Mouse (Mus musculus): Measurements from ENCODE around the gene Ccdc167.
"Not testable (repeated sequence)": the region's sequence is repeated elsewhere in the genome, so short reads cannot be mapped to it uniquely, and the experiment has no call there.

Gene Ccdc167

DNA sequence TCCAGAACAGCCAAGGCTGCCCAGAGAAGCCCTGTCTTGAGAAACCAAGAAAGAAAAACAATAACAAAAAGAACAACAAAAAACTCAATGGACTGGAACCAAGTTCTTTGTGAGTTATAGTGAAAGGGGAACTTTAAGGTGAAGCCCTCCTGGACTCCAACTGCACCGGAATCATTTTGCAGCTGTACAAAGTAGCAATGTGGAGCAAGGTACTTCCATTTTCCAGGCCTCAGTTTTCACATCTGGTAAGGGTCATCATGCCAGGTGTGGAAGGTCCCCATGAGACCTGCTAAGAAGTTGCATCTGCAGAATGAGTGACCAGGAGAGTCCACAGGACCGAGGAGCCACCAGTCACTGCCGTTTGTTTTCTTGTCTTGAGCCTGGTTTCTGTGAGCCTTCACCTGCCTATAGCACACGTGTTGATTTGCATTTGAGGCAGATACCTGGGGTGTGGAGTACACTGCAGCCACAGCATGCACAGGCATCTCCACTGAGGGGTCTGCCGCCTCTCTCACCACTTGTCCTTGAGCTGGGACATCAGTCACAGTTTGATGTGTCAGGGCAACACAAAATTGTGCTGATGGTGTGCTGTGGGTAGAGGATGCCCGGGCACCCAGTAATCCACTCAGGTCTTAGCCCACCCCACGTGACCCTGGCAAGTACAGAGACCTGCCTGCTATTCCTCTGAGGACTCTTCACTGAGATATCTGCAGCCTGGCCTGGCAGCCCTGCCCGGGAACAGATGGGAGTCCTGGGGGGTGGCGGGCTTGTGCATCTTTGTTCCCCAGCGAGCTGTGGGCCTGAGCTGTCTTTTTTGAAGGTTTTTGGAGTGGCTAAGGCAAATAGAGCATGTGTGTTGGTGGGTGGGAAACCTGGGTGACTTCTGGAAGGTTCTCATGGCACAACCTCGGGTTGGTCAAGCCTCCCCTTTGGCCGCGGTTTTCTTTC, 3.1 kb upstream of the Ccdc167 start:
- no peak for DNase-seq (ENCODE audit: low spot score)

DNA sequence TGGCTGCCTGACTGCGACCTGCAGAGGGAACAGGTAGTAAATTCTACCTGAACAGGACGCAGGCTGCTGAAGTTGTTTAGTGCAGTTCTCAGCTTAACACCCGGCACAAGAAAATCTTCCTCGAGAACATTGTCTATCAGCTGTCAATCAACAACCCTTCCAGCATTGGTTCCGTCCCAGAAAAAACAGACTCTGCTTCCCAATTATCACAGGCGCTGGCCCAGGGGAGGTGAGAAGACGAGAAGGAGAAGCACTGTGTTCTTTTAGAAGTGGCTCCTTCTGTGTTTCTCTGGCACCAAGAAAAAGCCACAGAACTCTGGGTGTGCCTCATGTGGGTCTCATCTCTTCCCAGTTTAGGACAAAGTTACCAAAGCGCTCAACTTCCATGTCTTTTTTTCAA, 1.8 kb upstream of the Ccdc167 start:
- DNase-seq (ENCODE audit: low spot score) = no peak

DNA sequence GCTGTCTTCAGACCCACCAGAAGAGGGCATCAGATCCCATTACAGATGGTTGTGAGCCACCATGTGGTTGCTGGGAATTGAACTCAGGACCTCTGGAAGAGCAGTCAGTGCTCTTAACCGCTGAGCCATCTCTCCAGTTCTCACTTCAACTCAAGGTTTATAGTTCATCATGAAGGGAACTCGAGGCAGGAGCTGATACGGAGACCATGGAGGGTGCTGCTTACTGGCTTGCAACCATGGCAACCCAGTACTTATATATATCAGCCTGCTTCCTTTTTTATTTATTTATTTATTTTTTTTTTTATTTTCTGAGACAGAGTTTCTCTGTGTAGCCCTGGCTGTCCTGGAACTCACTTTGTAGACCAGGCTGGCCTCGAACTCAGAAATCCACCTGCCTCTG, 3.1 kb downstream of the Ccdc167 start:
- DNase-seq (ENCODE audit: low spot score) = not testable (repeated sequence)

DNA sequence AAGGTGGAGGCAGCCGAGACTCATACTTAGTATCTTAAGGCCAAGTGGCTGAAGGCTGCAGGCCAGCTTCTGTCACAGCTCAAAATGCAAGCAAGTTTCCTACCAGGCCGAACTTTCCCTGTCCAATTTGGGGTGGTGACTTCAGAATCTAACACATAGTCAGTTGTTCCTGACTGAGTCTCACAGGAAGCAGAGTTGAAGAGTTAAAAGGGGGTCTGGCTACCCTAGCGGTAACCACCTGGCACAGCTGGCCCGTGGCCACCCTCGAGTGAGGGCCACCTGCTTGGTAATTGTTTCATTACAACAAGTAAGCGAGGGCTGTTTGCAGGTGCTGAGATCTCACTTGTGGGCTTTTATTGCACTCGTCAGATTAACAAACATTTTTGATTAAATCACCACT, 4.3 kb downstream of the Ccdc167 start:
- DNase-seq (ENCODE audit: low spot score) = no peak

DNA sequence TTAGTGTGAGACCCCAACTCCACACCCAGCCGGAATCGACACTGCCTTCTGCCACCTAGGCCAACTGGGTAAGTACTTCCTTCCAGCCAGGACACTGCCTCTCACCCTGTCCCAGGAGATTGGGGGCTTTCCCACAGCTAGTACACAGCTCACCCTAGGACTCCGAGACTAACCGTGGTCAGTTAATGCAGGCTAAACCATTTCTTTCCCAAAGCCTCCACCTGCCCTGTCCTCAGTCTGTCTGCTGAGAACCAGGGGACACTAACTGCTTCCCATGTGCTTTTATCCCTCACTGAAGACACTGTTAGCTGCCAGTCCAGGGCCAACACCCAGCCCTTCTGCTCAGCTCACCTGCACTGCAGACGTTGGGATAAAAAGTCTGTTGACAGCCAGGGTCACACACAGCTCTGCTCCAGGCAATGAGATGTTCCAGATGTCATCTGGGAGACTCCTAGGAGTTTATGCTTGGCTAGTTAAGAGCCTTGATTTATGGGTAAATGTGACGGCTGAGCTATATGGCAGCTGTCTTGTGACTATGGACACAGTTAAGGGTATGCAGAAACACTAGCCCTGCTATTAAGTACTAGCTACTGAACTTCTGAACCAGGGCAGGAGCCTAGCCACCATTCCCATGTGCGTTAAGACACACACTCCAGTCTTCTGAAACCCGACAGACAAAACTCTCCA, 5.0 kb downstream of the Ccdc167 start:
- no peak for DNase-seq (ENCODE audit: low spot score)

DNA sequence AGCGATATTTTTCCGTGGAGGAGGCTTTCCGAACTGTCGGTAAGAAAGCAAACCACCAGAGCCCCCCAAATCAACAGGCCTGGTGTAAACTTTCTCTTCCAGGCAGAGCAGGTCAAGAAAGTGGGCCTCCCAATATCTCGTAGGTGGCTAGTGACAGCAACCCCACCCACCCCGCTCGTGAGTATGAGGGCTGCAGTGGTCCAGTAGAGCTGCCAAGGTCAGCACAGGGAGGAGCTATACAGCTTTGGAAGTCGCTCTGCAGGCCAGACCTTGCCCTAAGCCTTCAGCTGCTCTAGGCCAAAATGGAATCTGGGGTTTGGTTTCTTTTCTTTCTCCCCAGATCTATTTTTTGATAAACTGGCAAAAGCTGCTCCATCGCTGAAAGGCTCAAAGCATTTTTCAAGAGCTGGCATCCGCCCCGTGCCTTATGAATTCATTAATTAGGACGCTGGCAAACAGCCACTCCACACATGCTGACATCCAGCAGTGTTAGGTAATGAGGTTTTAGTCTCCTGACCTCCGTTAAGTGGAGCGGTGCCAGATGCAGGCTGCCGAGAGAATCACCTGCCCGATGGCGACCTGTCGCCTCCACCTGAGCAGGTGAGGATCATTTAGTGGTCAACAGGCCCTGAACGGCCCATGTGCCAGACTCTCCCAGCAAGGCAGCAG, 5.6 kb downstream of the Ccdc167 start:
- no peak for DNase-seq (ENCODE audit: low spot score)

DNA sequence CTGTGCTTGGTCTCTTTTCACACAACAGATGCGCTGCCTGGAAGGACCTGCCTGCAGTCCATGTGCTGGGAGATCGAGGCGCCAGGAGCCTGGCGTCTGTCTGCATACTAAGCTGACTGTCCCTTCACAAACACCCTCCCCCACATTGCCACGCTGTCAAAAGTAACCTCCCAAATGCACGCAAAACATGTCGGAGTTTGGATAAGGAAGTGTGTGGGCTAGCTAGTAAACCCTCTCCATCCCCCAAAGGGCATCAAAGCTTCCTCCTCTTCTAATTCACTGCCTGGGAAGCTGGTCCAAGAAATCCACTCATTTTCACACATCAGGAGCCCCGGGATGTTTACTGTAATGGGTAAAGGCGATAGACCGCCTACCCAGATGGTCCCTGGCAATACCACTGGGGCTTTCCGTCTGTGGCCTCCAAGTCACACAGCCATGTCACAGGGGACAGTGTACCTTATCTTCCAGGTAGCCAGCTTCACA, 6.2 kb downstream of the Ccdc167 start:
- no peak for DNase-seq (ENCODE audit: low spot score)

DNA sequence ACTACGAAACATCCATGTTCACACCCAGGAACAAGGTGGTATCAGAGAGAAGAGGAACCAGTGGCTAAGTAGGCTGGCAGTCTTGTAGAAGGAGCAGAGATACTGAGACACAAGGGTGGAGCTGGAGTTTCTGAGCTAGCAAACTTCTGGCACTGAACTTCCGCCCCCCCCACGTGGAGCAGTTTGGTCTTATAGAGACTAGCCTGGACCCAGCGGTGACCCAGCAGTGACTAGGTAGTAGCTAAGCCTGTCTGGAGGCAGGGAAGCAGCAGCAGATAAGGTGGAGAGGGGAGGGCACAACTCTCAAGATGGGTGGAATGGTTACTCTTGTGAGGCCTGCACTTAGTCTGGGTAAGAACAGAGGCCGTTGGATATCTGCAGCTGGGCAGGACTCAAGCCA, 8.1 kb downstream of the Ccdc167 start:
- DNase-seq (ENCODE audit: low spot score) = no peak

DNA sequence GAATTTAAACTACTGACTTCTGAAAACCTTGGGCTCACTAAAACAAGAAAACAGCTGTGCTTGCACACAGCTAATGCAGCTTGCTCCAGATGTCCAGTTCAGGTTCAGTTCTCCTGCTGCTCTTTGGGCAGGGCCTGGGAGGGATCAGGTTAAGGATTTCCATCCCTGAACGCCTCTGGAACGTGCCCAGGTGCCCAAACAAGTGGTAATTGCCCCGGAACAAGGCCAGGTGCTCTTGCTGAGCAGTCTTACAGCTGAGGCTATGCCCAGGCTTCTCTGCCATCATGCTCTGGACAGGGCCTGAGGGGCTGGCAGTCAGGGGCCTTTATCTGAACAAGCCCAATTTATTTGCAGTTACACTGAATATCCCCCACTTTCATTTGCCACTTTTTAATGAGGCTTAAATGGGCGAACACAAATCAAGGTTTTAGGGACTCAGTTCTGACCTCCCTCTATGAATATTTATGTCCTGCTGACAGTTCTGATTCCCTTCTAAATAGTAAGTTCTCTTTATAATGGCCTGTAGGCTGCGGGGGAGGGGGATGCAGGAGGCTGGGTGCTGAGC, 9.8 kb downstream of the Ccdc167 start:
- no peak for DNase-seq (ENCODE audit: low spot score)

DNA sequence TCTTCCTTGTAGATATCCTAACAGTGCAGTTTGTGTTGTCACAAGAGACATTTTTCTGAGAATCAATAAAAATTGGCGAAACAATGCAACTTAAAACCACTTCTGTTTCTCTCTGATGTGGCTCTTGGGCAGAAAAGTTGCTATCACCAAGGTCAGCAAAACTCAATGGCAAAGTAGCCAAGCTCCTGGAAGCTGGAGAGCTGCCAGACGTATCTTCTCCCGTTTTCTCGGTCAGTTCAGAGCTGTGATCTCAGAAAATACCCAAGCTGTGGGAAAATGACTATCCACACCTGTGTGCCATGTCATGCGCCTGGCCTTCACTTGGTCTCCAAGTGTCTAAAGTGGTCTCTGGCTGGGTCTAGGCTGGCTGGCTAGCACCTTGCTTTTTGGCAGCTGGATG, 11.0 kb downstream of the Ccdc167 start:
- DNase-seq (ENCODE audit: low spot score) = no peak

DNA sequence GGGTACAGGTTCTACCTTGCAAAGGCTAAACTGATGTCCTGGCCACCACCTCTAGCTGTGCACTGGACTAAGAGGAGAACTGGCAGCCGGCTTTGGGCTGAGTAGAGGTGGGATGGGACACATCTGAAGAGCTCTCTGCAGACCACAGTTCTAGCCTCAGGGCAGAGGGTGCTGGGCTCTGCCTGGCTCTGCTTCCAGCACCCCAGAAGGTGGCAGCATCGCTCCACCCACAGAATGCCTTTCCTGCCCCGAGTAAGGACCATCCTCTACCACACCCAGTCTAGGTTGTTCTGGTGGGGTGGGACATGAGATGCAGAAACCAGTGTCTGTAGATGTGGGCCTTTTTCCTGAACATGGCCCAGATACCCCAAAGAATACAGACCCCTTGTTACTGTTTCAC, 12.1 kb downstream of the Ccdc167 start:
- no peak for DNase-seq (ENCODE audit: low spot score)

DNA sequence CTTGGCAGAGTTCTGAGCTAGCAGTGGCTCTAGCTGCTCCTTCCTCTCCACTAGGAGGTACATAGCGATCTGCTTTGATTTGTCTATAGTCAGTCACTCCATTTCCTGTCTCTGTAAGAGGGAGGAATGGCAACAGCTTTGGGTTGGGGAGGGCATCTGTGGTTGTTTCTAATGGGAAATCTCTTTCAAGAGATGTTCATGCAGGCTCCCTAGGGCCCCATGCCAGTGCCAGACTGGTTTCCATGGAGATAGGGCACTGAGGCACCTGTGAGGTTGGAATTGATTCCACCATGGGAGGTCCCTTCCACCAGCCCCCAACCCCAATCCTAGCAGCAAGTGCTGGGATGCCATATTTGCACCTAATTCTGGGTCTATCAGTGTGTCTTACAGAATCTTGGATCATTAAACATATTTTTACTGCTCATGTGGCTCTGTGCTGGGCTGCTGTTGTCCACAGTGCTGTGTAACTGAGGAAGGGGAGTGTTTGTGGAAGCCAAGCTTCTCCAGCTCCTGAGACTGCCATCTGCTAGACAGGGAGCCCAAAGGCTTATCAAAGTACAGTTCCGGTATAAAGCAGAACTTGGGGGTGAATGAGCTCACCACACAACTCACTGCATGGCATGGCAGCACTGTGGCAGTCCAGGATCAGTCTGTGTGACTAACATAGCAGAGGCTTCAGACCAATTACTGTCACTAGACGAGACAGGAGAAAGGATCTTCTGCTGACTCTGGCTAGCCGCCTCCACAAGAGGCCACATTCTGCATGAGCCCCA, 13.7 kb downstream of the Ccdc167 start:
- no peak for DNase-seq (ENCODE audit: low spot score)

DNA sequence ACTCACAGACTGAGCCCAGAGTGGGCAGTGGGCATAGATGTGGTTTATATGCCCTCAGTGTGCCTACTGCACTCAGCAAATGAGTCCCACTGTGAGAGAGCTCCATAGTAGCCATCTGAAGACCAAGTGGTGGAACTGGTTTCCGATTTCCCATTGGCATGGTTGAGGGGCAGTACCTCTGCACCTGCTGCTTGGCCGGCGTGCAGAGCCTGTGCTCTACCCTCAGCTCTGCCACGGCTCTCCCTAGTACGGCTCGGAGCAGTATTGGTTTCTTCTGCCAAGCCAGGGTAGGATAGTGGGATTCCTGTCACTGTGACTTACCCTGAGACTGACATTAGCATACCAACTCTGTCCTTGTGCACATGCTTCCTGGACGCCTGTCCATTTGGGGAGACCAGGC, 16.3 kb downstream of the Ccdc167 start:
- DNase-seq (ENCODE audit: low spot score) = no peak

DNA sequence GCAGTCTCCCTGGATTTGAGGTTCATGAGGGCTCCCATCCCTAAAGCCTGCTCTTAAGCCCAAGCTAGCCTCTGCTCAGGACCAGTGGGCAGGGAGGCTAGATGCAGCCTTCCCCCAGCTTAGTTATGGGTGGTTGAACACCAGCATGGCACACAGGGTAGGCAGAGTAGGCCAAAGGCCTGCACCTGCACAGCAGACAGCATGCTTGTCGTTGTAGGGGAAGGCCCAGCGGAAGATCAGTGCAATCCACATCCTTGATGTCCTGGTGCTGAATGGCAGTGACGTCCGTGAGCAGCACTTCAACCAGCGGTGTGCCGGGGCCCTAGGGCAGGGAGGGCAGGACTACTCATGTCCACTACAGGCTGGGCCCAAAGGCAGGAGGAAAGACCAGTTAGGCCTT, 18.4 kb downstream of the Ccdc167 start:
- no peak for DNase-seq (ENCODE audit: low spot score)

DNA sequence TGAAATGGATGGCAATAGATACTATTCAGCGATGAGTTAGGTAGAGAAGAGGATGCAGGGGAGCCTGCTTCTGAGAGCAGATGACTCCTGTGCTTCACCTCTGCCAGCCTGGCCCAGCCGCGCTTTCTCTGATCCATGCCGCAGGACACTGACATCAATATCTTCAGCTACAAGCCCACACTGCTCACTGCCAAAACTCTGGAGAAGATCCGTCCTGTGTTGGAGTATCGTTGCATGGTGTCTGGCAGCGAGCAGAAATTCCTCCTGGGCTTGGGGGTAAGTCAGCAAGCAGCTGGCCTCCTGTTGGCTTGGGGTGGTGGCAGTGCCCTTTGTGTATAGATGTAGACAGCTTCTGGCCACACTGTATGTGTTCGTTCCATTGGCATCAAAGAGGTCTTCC, 19.9 kb downstream of the Ccdc167 start:
- no peak for DNase-seq (ENCODE audit: low spot score)

DNA sequence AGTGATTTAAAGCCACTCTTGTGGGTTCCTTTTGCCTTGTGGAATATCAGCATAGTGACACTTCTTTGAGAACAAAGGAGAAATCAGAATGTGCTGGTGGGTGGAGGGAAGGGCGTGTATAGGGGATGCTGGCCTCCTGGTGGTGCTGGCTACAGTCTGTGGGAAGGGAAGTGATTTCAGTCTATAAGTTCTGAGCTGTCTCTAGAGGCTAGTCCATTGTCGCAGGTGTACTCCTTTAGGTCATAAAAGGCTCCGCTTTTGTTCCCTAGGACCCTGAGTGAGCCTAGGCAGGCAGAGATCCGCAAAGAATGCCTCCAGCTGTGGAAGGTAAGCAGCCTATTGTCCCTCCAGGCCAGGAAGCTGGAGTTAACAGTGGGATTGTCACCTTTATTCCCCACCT, 22.3 kb downstream of the Ccdc167 start:
- no peak for DNase-seq (ENCODE audit: low spot score)

DNA sequence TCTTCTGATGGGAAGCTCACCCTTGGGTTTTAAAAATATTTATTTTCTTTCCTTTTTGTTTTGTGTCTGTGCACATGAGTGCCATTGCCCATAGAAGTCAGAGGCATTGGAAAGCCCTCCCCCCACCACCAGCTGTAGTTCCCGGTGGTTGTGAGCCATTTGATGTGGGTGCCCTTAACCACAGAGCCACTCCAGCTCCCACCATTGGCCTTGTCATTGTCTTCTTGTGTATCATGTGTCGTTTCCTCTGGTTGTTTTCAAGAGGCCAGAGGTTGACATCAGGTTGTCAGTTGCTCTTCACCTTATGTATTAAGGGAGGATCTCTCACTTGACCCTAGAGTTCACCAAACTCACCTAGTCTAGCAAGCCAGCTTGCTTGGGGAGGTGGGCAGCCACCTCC, 23.3 kb downstream of the Ccdc167 start:
- no peak for DNase-seq (ENCODE audit: low spot score)

DNA sequence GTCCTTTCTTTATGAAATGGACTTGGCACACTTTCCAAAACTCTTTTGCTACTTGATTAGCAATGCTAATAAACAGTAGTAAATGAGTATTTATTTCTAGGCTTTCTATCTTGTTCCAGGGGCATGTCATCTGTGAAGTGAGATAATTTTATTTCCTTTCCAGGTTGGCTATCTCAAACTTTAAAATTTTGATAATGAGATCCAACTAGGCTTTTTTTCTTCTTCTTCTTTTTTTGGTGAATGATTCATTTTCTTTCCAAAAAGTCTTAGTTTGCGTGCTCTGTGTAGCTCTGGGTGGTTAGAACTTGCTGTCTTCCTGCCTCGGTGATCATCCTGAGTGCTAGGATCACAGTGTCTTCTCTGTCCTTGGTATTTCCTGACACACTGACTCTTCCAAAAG, 24.0 kb downstream of the Ccdc167 start:
- no peak for DNase-seq (ENCODE audit: low spot score)

DNA sequence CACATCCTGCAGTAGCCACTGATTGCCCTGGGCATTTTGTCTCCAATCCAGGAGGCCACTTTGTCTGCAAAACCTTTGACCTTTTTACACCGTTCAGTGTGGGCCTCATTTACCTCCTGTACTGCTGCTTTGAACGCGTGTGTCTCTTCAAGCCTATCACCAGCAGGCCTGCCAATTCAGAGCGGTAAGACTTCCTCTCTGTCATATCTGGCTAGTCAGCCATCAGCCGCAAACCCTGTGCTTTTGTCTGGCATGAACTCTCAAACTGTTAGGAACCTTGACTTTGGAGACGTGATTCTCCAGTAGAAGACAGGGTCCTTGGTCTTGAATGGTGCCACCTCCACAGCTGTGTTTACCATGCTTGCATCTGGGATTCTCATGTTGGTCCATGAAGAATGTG, 26.6 kb downstream of the Ccdc167 start:
- DNase-seq (ENCODE audit: low spot score) = no peak

DNA sequence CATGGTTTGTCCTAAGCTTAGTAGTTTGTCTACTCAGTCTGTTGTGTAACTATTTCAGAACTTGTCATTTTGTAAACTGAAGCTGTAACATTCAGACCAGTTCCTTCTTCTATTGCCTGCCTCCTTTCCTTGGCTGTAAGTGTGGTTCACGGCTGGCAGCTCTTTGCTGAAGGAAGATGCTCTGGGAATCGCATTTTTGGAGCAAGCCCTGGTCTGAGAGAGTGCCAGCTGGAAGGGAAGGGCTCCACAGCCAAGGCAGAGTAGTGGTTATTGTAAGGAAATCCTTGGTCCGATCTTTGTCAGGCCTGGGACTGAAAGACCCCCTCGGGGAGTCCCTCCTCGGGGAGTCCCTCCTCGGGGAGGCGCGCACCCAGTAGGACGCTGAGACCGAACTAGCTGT, 28.2 kb downstream of the Ccdc167 start:
- DNase-seq (ENCODE audit: low spot score) = no peak

DNA sequence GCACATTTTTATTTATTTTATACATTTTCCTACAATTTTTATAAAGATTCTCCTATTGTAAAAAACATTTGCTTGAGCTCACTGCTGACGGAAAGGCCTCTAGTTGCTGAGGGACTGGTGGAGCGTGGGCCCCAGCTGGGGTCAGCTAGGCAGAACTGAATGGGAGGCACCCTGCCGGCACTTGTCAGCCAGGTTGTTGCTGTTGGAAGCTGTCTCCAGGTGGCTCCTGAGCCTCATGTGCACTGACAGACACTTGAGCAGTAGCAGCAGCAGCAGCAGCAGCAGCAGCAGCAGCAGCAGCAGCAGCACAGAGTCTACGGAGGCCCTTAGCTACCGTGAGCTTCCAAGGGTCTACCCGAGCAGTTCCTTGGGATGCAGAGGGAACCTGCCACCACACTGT, 29.5 kb downstream of the Ccdc167 start:
- DNase-seq (ENCODE audit: low spot score) = no peak

DNA sequence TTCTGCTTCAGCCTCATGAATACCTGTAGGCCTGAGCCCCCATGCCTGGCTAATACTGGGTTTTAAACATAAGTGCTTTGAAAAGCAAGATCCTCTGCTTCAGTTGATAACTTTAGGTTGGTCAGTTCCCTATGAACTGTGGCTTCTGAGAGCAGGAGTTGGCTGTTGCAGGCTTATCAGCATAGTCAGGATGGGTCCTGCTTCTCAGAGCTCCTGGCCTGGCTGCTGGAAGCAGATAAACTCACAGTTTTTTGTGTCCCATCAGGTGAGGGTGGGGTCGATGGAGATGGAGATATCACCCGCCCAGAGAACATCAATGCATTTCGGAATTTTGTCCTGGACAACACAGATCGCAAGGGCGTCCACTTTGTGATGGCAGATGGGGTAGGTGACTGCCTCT, 30.1 kb downstream of the Ccdc167 start:
- DNase-seq (ENCODE audit: low spot score) = no peak
